Mouse (Mus musculus): Measurements from ENCODE around the gene Acy3.

Acy3 gene

DNA sequence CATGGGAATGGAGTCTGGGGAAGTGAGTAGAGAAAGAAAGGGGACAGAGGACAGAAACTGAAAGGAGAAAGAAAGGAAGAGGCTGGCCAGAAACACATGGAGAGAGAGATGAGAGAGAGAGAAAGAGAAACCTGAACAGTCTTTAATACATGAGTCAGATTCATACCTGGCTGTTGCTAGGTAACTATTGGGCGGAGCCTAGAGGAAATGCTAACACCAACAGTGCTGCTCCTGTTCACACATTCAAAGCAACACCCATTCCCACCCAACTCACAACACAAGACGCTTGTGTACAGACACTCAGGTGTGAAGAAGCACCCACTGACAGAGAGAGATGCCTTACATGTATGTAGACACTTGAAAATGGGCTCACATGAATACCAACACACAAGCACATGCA is 10.5 kb upstream of the Acy3 start:
- peak; percentile 52 for DNase-seq

DNA sequence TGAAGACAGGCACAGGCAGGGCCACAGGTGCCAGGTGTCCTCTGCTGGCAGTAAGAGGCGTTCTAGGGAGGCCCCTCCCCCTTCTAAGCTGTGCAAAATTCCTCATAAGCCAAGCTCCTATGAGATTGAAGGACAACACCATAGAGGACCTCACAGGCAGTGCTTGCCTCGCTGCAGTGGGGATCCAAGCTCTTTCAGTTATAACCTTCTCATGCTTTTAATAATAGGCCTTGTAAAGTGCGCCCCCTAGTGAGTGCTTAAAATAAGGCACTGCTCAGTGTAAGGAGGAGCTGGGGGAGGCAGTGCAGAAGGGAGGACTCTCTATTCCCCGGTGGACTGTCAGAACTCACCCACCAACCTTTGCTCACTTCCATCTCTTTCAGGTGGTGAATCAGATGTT is 6.1 kb upstream of the Acy3 start:
- DNase-seq = peak; percentile 96

DNA sequence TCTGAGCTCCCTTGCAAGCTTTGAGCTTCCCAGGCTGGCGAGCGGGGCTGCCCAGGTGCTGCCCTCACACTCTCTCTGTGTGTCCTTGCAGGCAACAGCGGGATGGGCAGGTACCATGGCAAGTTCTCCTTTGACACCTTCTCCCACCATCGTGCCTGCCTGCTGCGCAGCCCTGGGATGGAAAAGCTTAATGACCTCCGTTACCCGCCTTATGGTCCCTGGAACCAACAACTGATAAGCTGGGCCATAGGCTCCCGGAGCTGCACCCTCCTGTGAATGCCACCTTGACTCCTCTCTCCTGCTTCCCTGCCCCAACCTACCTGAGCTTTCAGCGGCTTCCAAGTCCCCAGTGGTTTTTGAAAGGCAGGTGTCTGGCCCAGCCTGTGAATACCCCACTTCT is 5.5 kb upstream of the Acy3 start:
- DNase-seq = no peak

DNA sequence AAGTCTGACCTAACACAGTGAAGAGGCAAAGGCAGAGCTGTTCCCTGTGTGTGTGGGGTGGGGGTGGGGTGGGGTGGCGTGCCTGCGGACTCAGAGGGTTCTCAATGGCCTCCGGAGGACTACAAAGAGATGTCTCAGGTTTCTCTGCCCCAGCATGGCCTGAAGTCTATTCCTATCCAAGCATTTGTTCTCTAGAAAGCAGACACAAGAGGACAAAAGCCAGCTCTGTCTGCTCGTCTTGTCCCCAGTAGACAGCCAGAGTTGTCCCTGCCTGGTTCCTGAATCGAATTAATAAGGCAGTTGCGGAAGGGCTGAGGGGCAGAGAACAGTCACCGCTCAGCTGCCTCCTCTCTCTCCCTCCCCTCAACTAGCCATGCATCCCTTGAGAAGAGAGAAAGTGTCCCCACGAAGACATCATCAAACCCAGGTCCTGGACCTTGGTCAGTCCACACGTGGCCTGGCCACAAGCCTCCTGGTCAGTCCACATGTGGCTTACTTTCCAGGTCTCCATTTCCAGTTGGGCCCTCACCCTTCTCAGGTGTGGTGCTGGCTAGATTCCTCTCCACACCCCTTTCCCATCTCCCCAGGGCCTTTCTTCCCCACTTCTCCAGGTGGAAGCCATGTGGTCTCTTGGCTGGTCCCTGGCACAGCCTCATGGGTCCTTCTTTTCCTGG is 2.7 kb upstream of the Acy3 start:
- no peak for DNase-seq

GRCm38 (mm10) chr19:3985261-3985681 is 1.1 kb upstream of the Acy3 start:
- DNase-seq = peak; percentile 69

- DNase-seq = no peak
Measured at GRCm38 (mm10) chr19:3988066-3988465, 1.7 kb downstream of the Acy3 start.

GRCm38 (mm10) chr19:3988750-3989149 is 2.4 kb downstream of the Acy3 start:
- DNase-seq = no peak

GRCm38 (mm10) chr19:3990804-3991203 is 4.4 kb downstream of the Acy3 start:
- no peak for DNase-seq

DNA sequence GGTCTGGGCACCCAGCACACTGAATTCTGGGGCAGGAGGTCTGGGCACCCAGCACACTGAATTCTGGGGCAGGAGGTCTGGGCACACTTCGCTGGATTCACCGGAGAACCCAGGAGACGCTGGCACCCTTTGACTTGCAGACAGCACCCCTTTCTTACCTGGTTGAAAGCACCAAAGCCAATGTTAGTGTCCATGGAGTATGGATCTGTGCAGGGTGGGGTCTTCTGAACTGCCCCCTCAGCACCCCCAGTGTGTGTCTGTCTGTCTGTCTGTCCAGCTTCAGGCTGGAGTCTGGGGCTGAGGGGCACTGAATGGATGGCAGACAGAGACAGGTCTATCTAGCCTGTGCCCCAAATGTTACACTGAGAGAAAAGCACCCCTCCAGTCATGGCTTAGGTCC is 5.2 kb downstream of the Acy3 start:
- DNase-seq = no peak

DNA sequence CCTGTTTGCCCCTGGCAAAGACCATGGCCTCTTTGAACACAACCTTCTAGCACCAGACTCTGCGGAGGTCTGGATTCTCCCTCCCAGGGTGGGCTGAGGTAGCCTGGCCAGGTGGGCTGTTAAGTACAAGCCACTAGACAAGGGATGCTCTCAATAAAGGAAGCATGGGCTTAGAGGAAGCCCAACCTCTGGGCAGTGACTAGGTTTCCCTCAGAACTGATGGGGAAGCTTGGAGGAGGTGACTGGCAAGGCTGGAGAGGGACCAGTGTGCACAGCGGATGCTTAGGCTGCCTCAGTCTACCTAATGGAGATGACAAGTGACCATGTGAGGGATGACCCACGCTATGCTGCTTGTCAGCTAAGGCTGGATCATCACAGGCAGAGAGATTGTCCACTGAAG is 5.6 kb downstream of the Acy3 start:
- DNase-seq = no peak

- no peak for DNase-seq
Measured at GRCm38 (mm10) chr19:3992416-3992815, 6.0 kb downstream of the Acy3 start, which contains the start of gene Tbx10. Gene Tbx10, plus strand, starts transcription at chr19:3992752.

- DNase-seq = no peak
Measured at GRCm38 (mm10) chr19:3994932-3995331, 8.6 kb downstream of the Acy3 start.

DNA sequence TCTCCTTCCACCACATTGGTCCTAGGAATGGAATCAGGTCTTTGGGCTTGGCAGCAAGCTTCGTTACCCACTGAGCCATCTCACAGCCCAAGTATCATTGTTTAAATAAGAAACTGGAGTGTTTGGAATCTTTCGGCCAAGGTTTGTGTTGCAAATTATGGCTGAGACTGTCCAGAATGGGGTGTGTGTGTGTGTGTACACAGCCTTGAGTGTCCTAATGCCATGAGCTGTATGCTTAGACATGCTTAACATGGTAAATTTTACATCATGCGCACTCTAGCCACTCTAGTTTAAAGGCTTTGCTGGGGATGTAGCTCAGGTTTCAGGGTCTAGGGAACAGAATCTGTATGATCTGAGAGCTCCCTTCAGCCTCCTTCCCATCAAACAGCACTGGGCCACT is 9.1 kb downstream of the Acy3 start:
- DNase-seq = peak; percentile 45

DNA sequence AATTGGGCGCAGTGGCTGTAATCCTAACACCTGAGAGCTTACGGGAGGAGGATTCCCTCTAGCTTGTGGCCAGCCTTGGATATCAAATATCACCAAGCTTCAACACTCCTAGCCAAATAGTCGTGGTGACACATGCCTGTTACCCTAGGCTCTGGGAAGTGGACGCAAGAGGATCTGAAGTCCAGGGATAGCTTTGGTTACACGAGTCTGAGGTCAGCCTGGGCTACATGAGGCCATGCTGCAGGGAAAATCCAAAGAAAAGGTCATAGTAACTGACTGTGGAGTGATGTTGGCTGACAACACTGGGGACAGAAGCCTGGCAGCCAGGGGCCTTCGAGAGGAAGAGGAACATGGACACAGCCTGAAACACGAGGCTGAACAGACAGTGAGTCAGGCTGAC is 9.7 kb downstream of the Acy3 start:
- DNase-seq = no peak

- DNase-seq = no peak
Measured at GRCm38 (mm10) chr19:3996747-3997146, 10.4 kb downstream of the Acy3 start.

DNA sequence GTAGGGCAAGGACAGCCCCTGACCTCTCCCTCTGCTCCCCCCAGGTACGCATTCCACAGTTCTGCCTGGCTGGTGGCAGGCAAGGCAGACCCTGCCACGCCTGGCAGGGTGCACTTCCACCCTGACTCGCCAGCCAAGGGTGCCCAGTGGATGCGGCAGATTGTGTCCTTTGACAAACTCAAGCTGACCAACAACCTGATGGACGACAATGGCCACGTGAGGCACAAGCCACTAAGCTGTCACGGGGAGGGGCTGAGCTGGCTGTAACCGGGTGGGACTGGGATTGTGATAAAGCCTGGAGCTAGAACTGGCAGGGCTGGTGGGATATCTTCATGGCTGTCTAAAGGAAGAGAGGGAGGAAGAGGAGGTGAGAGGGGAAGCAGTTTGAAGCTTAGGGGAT is 10.9 kb downstream of the Acy3 start:
- no peak for DNase-seq

DNA sequence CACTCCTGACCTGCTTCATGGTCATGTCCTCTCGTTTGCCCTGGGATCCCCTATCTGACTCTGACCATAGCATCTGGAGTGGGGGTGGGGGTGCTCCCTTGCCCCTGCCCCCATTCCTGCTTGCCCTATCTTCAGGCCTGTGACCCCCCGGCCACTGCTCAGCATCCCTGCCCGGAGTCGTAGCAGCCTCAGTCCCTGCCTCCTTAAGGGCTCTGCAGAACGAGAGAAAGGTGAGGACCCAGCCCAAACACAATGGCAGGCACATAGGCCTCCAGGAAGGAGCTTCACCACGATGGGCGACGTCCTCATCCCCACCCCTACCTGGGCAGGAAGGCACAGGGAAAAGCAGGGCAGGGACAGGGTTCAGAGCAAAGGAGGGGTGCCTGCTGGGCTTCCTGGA is 12.0 kb downstream of the Acy3 start:
- DNase-seq = no peak

DNA sequence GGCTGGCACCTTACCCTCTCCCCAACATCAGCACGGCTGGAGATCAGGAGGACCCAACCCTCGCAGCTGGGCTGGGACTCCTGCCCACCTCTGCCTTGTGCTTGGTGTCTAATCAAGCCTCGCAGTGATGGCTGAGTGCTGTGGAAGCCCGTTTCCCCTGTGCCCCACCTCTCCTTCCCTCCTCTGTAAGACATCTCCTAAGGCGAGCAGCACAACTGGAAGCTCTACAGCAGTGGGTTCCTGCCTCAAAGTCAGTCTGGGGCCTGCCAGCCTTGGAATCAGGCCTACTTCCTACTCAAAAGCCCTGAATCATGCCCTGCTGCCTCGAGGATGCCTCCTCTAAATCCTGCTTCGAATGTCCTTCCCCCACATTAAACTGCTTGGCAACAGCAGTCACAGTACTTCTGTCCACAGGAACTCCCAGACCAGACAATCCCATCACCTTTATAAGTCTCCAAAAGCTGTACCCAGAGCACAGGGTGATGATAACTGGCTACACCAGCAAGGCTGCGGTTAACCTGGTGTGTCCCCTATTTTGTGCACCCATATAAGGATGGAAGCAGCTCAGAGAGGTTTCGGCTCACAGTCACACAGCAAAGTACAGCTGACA is 12.9 kb downstream of the Acy3 start:
- DNase-seq = no peak

- DNase-seq = peak; percentile 99
Measured at GRCm38 (mm10) chr19:4000119-4000900, 13.9 kb downstream of the Acy3 start, which contains the start of the genes Nudt8 and Gm49405. Gene Nudt8, plus strand, starts transcription at chr19:4000580. Gene Gm49405, plus strand, starts transcription at chr19:4000626.

- no peak for DNase-seq
Measured at GRCm38 (mm10) chr19:4000949-4001525, 14.7 kb downstream of the Acy3 start.

- DNase-seq = no peak
Measured at GRCm38 (mm10) chr19:4001752-4002151, 15.4 kb downstream of the Acy3 start.

DNA sequence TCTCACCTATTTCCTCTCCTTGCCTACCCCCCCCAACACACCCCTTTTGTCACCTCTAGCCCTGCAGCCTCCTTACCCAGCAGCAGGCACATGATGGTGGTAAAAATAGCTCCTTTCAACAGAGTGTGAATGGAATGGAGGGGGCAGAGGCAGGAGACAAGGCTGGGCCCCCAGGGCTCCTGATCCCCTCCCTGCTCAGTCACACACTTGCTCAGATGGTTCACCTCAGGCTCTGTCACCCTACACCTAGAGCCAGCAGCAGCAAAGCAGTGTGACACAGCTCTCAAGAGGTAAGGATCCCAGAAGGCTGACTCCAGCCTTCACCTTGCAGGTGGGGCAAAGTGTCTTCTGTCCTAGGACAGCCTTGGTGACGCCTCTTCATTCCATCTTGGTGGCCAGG is 16.7 kb downstream of the Acy3 start, which contains the start of gene Doc2g:
Gene Doc2g, plus strand, starts transcription at position 202 of the 400 bp plus-strand sequence.
- DNase-seq = no peak

GRCm38 (mm10) chr19:4003641-4004040 is 17.3 kb downstream of the Acy3 start:
- no peak for DNase-seq

Measured in lung, postnatal 36 days (tissue).